Mouse (Mus musculus) thymus, adult 2 months (tissue): ENCODE results near the gene Myoz1.

Experiments
- CTCF ChIP-seq: fragments of 200-500 bp; IDR thresholded peaks from 2 replicates; pipeline ENCODE4 v1.5.1; 2012; ENCODE audit warnings: mild to moderate bottlenecking, control low read depth, low read length, moderate library complexity, borderline replicate concordance; ENCODE audit not compliant: control insufficient read depth, poor library complexity, insufficient read depth; ENCODE audit errors: extremely low read depth
- POLR2A ChIP-seq: fragments of 200-500 bp; IDR thresholded peaks from 2 replicates; pipeline ENCODE4 v1.6.1; 2012; ENCODE audit warnings: mild to moderate bottlenecking, low read length, control low read depth, moderate library complexity; ENCODE audit not compliant: control insufficient read depth, poor library complexity, insufficient read depth; ENCODE audit errors: extremely low read depth

DNA sequence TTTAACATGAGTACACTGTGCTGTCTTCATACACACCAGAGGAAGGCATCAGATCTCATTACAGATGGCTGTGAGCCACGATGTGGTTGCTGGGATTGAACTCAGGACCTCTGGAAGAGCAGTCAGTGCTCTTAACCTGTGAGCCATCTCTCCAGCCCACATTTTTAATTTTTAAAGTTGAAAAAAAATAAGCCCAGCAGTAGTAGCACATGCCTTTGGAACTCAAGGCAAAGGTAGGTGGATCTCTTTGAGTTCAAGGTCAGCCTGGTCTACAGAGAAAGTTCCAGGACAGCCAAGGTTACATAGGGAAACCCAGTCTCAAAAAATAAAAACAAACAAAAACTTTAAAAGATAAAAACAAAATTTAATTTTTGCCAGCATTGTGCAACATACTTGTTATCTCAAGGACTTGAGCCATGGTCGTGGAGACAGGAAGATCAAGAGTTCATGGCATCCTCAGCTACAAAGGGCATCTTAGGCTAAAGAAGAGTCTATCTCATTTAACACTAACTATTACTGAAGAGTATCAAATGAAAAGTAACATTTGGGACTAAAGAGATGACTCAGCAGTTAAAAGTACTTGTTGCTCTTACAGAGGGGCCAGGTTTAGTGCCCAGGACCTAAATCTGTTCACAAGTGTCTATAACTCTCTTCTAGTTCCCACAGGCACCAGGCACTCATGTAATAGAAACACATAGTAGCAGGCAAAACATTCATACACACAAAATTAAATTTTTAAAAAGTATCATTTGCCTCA, 18.3 kb downstream of the Myoz1 start:
- TF ChIP-seq CTCF (no peak), POLR2A (no peak)
